ENCODE assay signal across 12 mouse cellular contexts in genomic region chr10:76724231-76724736, GRCm38 (mm10). TPM values are rescaled to one million over a fixed set of nuclear protein-coding genes. Genes with fewer than 3 reads are reported as not detected.
DNase-seq lines count a peak whose midpoint lies in the region; ATAC-seq and TF ChIP-seq lines count a peak whose summit lies in the region.
"Had no signal": no experiment of that assay in that cellular context is flagged by ENCODE, and none has a peak within 500 bp of the region (broad histone marks: within the 10 kb centered on the region; RNA-seq: fewer than 3 reads in every experiment).

No protein-coding gene starts in this region.

- no peak for TF ChIP-seq EP300 in liver, postnatal 0 days (IDR thresholded peaks at IDR 0.05; ENCODE audit: low read depth)

- WGBS in kidney, embryonic 16.5 days: 50% methylated on average over 5 of the region's 5 CpGs
- WGBS in embryonic facial prominence, embryonic 10.5 days: 57% methylated on average over 5 of the region's 5 CpGs
- WGBS in heart, embryonic 14.5 days: 52% methylated on average over 5 of the region's 5 CpGs
- 36% methylated on average over 3 of the region's 5 CpGs for WGBS in liver, postnatal 0 days (ENCODE audit: insufficient replicate concordance)

- H3K36me3 ChIP-seq in kidney, embryonic 16.5 days (ENCODE audit: insufficient read depth, low read length): no peaks in the 10 kb centered on the region
- no peaks in the 10 kb centered on the region for H3K36me3 ChIP-seq in embryonic facial prominence, embryonic 10.5 days (replicated peaks)
- H3K36me3 ChIP-seq in heart, embryonic 14.5 days (ENCODE audit: control insufficient read depth, insufficient read depth, low read length): peaks cover 16% of the 10 kb centered on the region; the same call in 1 of the 2 replicates
- H3K36me3 ChIP-seq in liver, postnatal 0 days (replicated peaks; ENCODE audit: insufficient read depth, low read length): no peaks in the 10 kb centered on the region

- H3K9me3 ChIP-seq in kidney, embryonic 16.5 days (ENCODE audit: low read length): no peaks in the 10 kb centered on the region
- H3K9me3 ChIP-seq in embryonic facial prominence, embryonic 10.5 days: no peaks in the 10 kb centered on the region
- no peaks in the 10 kb centered on the region for H3K9me3 ChIP-seq in heart, embryonic 14.5 days (ENCODE audit: control insufficient read depth, low read length)
- H3K9me3 ChIP-seq in liver, postnatal 0 days (ENCODE audit: low read length): no peaks in the 10 kb centered on the region

- H3K9ac ChIP-seq in kidney, embryonic 16.5 days (replicated peaks; ENCODE audit: low read length): no peak overlapping the region
- peak overlapping the region; percentile 31; the same call in 1 of the 2 replicates for H3K9ac ChIP-seq in heart, embryonic 14.5 days (ENCODE audit: low read length)
- H3K9ac ChIP-seq in liver, postnatal 0 days (replicated peaks): no peak overlapping the region

- H3K27me3 ChIP-seq in kidney, embryonic 16.5 days (ENCODE audit: insufficient read depth, low read length): no peaks in the 10 kb centered on the region
- no peaks in the 10 kb centered on the region for H3K27me3 ChIP-seq in embryonic facial prominence, embryonic 10.5 days (replicated peaks; ENCODE audit: low read depth, poor library complexity, severe bottlenecking)
- no peaks in the 10 kb centered on the region for H3K27me3 ChIP-seq in heart, embryonic 14.5 days (ENCODE audit: control insufficient read depth, insufficient read depth, low read length)
- no peaks in the 10 kb centered on the region for H3K27me3 ChIP-seq in liver, postnatal 0 days (ENCODE audit: insufficient read depth, low read length)

- no peak for ATAC-seq in kidney, embryonic 16.5 days (ENCODE audit: low FRiP score, low TSS enrichment)
- ATAC-seq in heart, embryonic 14.5 days (ENCODE audit: insufficient number of reproducible peaks, insufficient read depth, low FRiP score, low read depth): no peak
- no peak for ATAC-seq in liver, postnatal 0 days
- ATAC-seq: activated CD4-positive, CD25-positive, alpha-beta regulatory T cell, adult 4 months had no signal

- no peak for DNase-seq in kidney, postnatal 4 days
- DNase-seq in embryonic facial prominence, embryonic 10.5 days (ENCODE audit: low spot score): no peak
- peak; percentile 11 for DNase-seq in liver, postnatal 0 days
- DNase-seq in B cell, adult 2 months: no peak
- no peak for DNase-seq in spleen, postnatal 10 days (ENCODE audit: low spot score in 2 of 2)
- DNase-seq in cerebellum, adult 11-12 months: no peak
- DNase-seq: midbrain, embryonic 14.5 days; thymus, adult 18-20 months had no signal

- H3K4me2 ChIP-seq in kidney, embryonic 16.5 days (replicated peaks; ENCODE audit: low read depth, low read length): peak overlapping the region; percentile 50
- H3K4me2 ChIP-seq in heart, embryonic 14.5 days (ENCODE audit: low read length): peak overlapping the region; percentile 58
- H3K4me2 ChIP-seq in liver, postnatal 0 days (ENCODE audit: low read depth, low read length): no peak overlapping the region

- peaks cover 3% of the 10 kb centered on the region; the same call in 1 of the 2 replicates for H3K4me1 ChIP-seq in kidney, embryonic 16.5 days (ENCODE audit: insufficient read depth, low read length)
- peaks cover 30% of the 10 kb centered on the region for H3K4me1 ChIP-seq in embryonic facial prominence, embryonic 10.5 days
- H3K4me1 ChIP-seq in heart, embryonic 14.5 days (ENCODE audit: control insufficient read depth in 2 of 2, insufficient read depth in 2 of 2, low read length in 2 of 2): peaks cover 10 to 13% of the 10 kb centered on the region in 2 experiments; a peak in 3 of 4 replicates
- no peaks in the 10 kb centered on the region for H3K4me1 ChIP-seq in liver, postnatal 0 days (ENCODE audit: insufficient read depth)

- TF ChIP-seq CTCF in liver, postnatal 0 days (IDR thresholded peaks at IDR 0.05; ENCODE audit: low read depth): no peak

- H3K27ac ChIP-seq in kidney, embryonic 16.5 days (ENCODE audit: low read length): no peak overlapping the region
- 0 out of 2 replicates have a peak overlapping the region, but pooled peaks have one; percentile 10 for H3K27ac ChIP-seq in embryonic facial prominence, embryonic 10.5 days (replicated peaks)
- no peak overlapping the region for H3K27ac ChIP-seq in heart, embryonic 14.5 days (replicated peaks in 1 of 2; ENCODE audit: control insufficient read depth in 1 of 2, insufficient read depth in 1 of 2, low read depth in 2 of 2, low read length in 2 of 2)
- H3K27ac ChIP-seq in liver, postnatal 0 days (ENCODE audit: low read depth): no peak overlapping the region

- peak overlapping the region; percentile 2; the same call in 1 of the 2 replicates for H3K4me3 ChIP-seq in kidney, embryonic 16.5 days (ENCODE audit: low read length)
- no peak overlapping the region for H3K4me3 ChIP-seq in embryonic facial prominence, embryonic 10.5 days
- H3K4me3 ChIP-seq in heart, embryonic 14.5 days (ENCODE audit: control insufficient read depth in 1 of 2, insufficient read depth in 1 of 2, low read depth in 1 of 2, low read length in 2 of 2): peak overlapping the region in 1 of 2 experiments; percentile 35; a peak in 1 of 4 replicates
- H3K4me3 ChIP-seq in liver, postnatal 0 days (ENCODE audit: low read depth, low read length): no peak overlapping the region
- H3K4me3 ChIP-seq: erythroblast, embryonic 14.5 days had no signal

RNA-seq across cellular contexts. Expression of gene Col6a1, which starts 1.7 kb away (rescaled TPM):
- polyA plus RNA-seq in kidney, embryonic 16.5 days (2015; fragmentation: Nextera tagmentation; extraction: Ambion mirVana): 94.8 and 128 TPM in 2 replicates
- 7.0 and 12.3 TPM in 2 replicates for polyA plus RNA-seq in embryonic facial prominence, embryonic 10.5 days (2016; fragmentation: Nextera tagmentation; extraction: Ambion mirVana)
- 58.9 and 59.7 TPM in 2 replicates for polyA plus RNA-seq in heart, embryonic 14.5 days (2014; fragmentation: Nextera tagmentation; extraction: Ambion mirVana)
- 7.7 and 8.7 TPM in 2 replicates for polyA plus RNA-seq in liver, postnatal 0 days (2015; fragmentation: Nextera tagmentation; extraction: Ambion mirVana)
- polyA plus RNA-seq: activated CD4-positive, CD25-positive, alpha-beta regulatory T cell, adult 4 months; erythroblast, embryonic 14.5 days had no signal
